Mouse (Mus musculus) midbrain, embryonic 13.5 days (tissue): ENCODE data around the gene Kdm5c. TPM values are rescaled to one million over a fixed set of nuclear protein-coding genes. Genes with fewer than 3 reads are reported as not detected.
A peak's percentile ranks its signal among the peaks of the same experiment; 100 is the strongest.

Source experiments
- ATAC-seq: fragments of 200-750 bp; cut with Nextera tagmentation; 2 replicates; pipeline ENCODE4 v1.8.0; 2017; ENCODE audit warnings: mild to moderate bottlenecking, moderate TSS enrichment, moderate library complexity
- H3K27ac ChIP-seq: fragments of 300-500 bp; sonication (generic); 2 replicates; pipeline ENCODE4 v1.5.1; 2015; ENCODE audit warnings: inconsistent platforms, mild to moderate bottlenecking, moderate library complexity
- H3K27me3 ChIP-seq: fragments of 300-500 bp; sonication (generic); 2 replicates; pipeline ENCODE4 v1.6.1; 2015; ENCODE audit warnings: mild to moderate bottlenecking, inconsistent platforms
- H3K36me3 ChIP-seq: fragments of 300-500 bp; sonication (generic); 2 replicates; pipeline ENCODE4 v1.6.1; 2015; ENCODE audit warnings: mild to moderate bottlenecking, inconsistent platforms
- H3K4me1 ChIP-seq: fragments of 300-500 bp; sonication (generic); replicated peaks from 2 replicates; pipeline ENCODE4 v1.6.1; 2015; ENCODE audit warnings: inconsistent platforms
- H3K4me2 ChIP-seq: fragments of 300-500 bp; sonication (generic); replicated peaks from 2 replicates; pipeline ENCODE4 v1.6.1; 2015; ENCODE audit warnings: moderate library complexity, mild to moderate bottlenecking, inconsistent platforms
- H3K4me3 ChIP-seq: fragments of 300-500 bp; sonication (generic); replicated peaks from 2 replicates; pipeline ENCODE4 v1.5.1; 2015; ENCODE audit warnings: mild to moderate bottlenecking, inconsistent platforms
- H3K9ac ChIP-seq: fragments of 300-500 bp; sonication (generic); replicated peaks from 2 replicates; pipeline ENCODE4 v1.6.1; 2015; ENCODE audit warnings: mild to moderate bottlenecking, inconsistent platforms
- H3K9me3 ChIP-seq: fragments of 300-500 bp; sonication (generic); 2 replicates; pipeline ENCODE4 v1.6.1; 2016; ENCODE audit warnings: mild to moderate bottlenecking, inconsistent platforms
- WGBS: fragments of 180-500 bp; shearing (Covaris S2); methylation state at CpG from one replicate; pipeline ENCODE4 v1.1.7; 2015; 5-methylcytosine and 5-hydroxymethylcytosine counted together
- polyA plus RNA-seq: library from polyadenylated mRNA; unstranded; fragments of >200 nt; fragmentation: Nextera tagmentation; extraction: Ambion mirVana; gene quantifications from 2 replicates; pipeline ENCODE4 v1.2.1, GENCODE M21; 2015

Kdm5c gene
- polyA plus RNA-seq, 1 experiment from 2014 or later: 45.6 TPM

- WGBS: 68% methylated on average over 2 of the region's 2 CpGs
- no peak overlapping the region for H3K4me2 ChIP-seq
- H3K27ac ChIP-seq: no peak overlapping the region
- peaks cover 33% of the 10 kb centered on the region for H3K27me3 ChIP-seq
- H3K36me3 ChIP-seq: no peaks in the 10 kb centered on the region
- no peaks in the 10 kb centered on the region for H3K9me3 ChIP-seq
- H3K4me1 ChIP-seq: no peaks in the 10 kb centered on the region
- 0 out of 2 replicates have a peak, but pooled peaks have one; percentile 43 for ATAC-seq
- H3K4me3 ChIP-seq: no peak overlapping the region
- H3K9ac ChIP-seq: no peak overlapping the region
These were observed 75.1 kb downstream of the Kdm5c start for GRCm38 (mm10) chrX:152307942-152308341.

GRCm38 (mm10) chrX:152320535-152320934 is 87.7 kb downstream of the Kdm5c start:
- Histone ChIP-seq H3K9ac (no peak overlapping the region), H3K27ac (no peak overlapping the region), H3K4me2 (no peak overlapping the region), H3K27me3 (peaks cover 46% of the 10 kb centered on the region), H3K4me3 (no peak overlapping the region), H3K36me3 (no peaks in the 10 kb centered on the region), H3K4me1 (no peaks in the 10 kb centered on the region), H3K9me3 (no peaks in the 10 kb centered on the region)
- ATAC-seq: no peak
- WGBS: 86% methylated on average over 4 of the region's 4 CpGs

DNA sequence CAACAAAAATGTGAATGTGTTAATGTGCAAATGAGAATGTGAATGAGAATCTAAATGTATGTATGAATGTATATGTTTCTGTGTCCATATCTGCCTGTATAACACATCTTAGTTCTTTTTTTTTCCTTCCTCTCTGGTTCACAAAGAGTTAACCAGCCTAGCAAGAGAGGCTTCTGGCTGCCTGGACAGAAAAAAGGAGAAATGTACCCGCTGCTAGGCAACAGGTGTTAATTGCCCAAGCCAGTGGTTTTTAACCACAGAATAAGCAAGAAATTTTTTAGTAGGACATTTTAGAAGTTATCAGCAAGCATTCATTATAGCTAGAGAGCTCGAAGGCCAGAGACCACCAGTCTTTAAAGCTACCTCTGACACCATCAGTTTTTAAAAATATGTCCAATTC is 90.0 kb downstream of the Kdm5c start:
- no peak overlapping the region for H3K27ac ChIP-seq
- H3K9ac ChIP-seq: no peak overlapping the region
- no peak overlapping the region for H3K4me2 ChIP-seq
- WGBS: 42% methylated on average over 2 of the region's 2 CpGs
- no peak for ATAC-seq
- peaks cover 8% of the 10 kb centered on the region for H3K4me1 ChIP-seq
- H3K4me3 ChIP-seq: no peak overlapping the region
- H3K9me3 ChIP-seq: no peaks in the 10 kb centered on the region
- H3K36me3 ChIP-seq: no peaks in the 10 kb centered on the region
- peaks cover 61% of the 10 kb centered on the region for H3K27me3 ChIP-seq

DNA sequence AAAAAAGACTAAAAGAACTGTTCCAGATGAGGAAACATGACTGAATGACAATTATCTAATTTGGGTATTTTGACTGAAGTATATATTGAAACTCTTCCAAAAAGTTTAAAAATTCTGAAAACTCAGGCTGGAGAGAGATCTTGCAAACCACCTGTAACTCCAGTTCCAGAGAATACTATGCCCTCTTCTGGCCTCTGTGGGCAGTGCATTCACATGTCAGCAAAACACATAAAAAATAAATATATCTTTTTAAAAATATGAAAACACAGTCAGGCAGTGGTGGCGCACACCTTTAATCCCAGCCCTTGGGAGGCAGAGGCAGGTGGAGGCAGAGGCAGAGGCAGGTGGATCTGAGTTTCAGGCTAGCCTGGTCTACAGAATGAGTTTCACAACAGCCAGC is 90.8 kb downstream of the Kdm5c start:
- no peak overlapping the region for H3K4me2 ChIP-seq

More for the DNA sequence above, 90.8 kb downstream of the Kdm5c start:
- Histone ChIP-seq H3K4me1 (peaks cover 8% of the 10 kb centered on the region), H3K36me3 (no peaks in the 10 kb centered on the region), H3K9me3 (no peaks in the 10 kb centered on the region), H3K9ac (no peak overlapping the region), H3K27ac (no peak overlapping the region), H3K4me3 (no peak overlapping the region), H3K27me3 (peaks cover 66% of the 10 kb centered on the region)
- ATAC-seq: no peak
- 96% methylated on average over 1 of the region's 1 CpGs for WGBS

Other genes with a start within 250 kb of the Kdm5c start
- gene Hsd17b10, start 231.2 kb upstream of the Kdm5c start, polyA plus RNA-seq: 119 and 128 TPM in 2 replicates
- 4.0 TPM in 2 replicates for gene Ribc1, start 216.7 kb upstream of the Kdm5c start, polyA plus RNA-seq
- gene Smc1a, start 216.6 kb upstream of the Kdm5c start, polyA plus RNA-seq: 90.2 and 103 TPM in 2 replicates
- gene Iqsec2, start 88.8 kb upstream of the Kdm5c start, polyA plus RNA-seq: 3.2 TPM in 2 replicates
- gene Kantr, start 94.5 kb downstream of the Kdm5c start, polyA plus RNA-seq: 29.7 and 31.7 TPM in 2 replicates
- gene Tspyl2, start 109.4 kb downstream of the Kdm5c start, polyA plus RNA-seq: 50.8 and 56.4 TPM in 2 replicates
- 10.8 and 12.2 TPM in 2 replicates for gene Gpr173, start 135.7 kb downstream of the Kdm5c start, polyA plus RNA-seq